Mouse (Mus musculus) liver, adult 2 months (tissue): ENCODE measurements around the gene Gm9817.

Experiments
- CTCF ChIP-seq: fragments of 200-500 bp; IDR thresholded peaks from 2 replicates; pipeline ENCODE4 v1.5.1; 2011; ENCODE audit warnings: low read depth, low read length, control low read depth
- POLR2A ChIP-seq: fragments of 200-500 bp; IDR thresholded peaks from 2 replicates; pipeline ENCODE4 v1.6.1; 2011; ENCODE audit warnings: low read length, control low read depth; ENCODE audit not compliant: insufficient read depth; ENCODE audit errors: extremely low read depth

GRCm38 (mm10) chr13:45106480-45106879, 28.0 kb downstream of the Gm9817 start:
- TF ChIP-seq CTCF (no peak), POLR2A (no peak)
